Mouse (Mus musculus) olfactory bulb, adult 2 months (tissue): ENCODE measurements at regions not wholly inside any gene's neighbourhood (a gene's known extent, or its start where the extent isn't known, plus 50 kb on each side); places are given as distances from the start of the nearest gene placed in this dataset.

ENCODE experiments used
- H3K27ac ChIP-seq: fragments of 200-500 bp; 2 replicates; pipeline ENCODE4 v1.5.1; 2012; ENCODE audit warnings: low read depth, low read length; ENCODE audit not compliant: insufficient read depth
- H3K4me1 ChIP-seq: fragments of 200-500 bp; 2 replicates; pipeline ENCODE4 v1.6.1; 2012; ENCODE audit warnings: low read length; ENCODE audit not compliant: control insufficient read depth, insufficient read depth
- H3K4me3 ChIP-seq: fragments of 200-500 bp; 2 replicates; pipeline ENCODE4 v1.5.1; 2012; ENCODE audit warnings: mild to moderate bottlenecking, low read depth, low read length, moderate library complexity; ENCODE audit not compliant: insufficient read depth
- CTCF ChIP-seq: fragments of 200-500 bp; IDR thresholded peaks from 2 replicates; pipeline ENCODE4 v1.5.1; 2012; ENCODE audit warnings: low read depth, mild to moderate bottlenecking, low read length, moderate library complexity; ENCODE audit not compliant: insufficient read depth
- POLR2A ChIP-seq: fragments of 200-500 bp; IDR thresholded peaks from 2 replicates; pipeline ENCODE4 v1.6.1; 2012; ENCODE audit warnings: mild to moderate bottlenecking, low read depth, low read length, moderate library complexity; ENCODE audit not compliant: insufficient read depth
- whole genome bisulfite sequencing: fragments of 180-500 bp; shearing (Covaris S2); methylation state at CpG from one replicate; pipeline ENCODE4 v1.1.7; 2018; 5-methylcytosine and 5-hydroxymethylcytosine counted together

- no peak for TF ChIP-seq CTCF
- TF ChIP-seq POLR2A, result no peak
- Histone ChIP-seq H3K27ac (no peak overlapping the region), H3K4me3 (no peak overlapping the region), H3K4me1 (no peaks in the 10 kb centered on the region)
Measured at GRCm38 (mm10) chr12:92619120-92619519, 770.2 kb upstream of the Sel1l start.

GRCm38 (mm10) chr12:92618519-92618918, 769.6 kb upstream of the Sel1l start:
- no peaks in the 10 kb centered on the region for H3K4me1 ChIP-seq
- 25% methylated on average over 2 of the region's 2 CpGs for WGBS
- TF ChIP-seq CTCF (no peak), POLR2A (no peak)
- H3K27ac ChIP-seq, result no peak overlapping the region
- H3K4me3 ChIP-seq, result no peak overlapping the region

DNA sequence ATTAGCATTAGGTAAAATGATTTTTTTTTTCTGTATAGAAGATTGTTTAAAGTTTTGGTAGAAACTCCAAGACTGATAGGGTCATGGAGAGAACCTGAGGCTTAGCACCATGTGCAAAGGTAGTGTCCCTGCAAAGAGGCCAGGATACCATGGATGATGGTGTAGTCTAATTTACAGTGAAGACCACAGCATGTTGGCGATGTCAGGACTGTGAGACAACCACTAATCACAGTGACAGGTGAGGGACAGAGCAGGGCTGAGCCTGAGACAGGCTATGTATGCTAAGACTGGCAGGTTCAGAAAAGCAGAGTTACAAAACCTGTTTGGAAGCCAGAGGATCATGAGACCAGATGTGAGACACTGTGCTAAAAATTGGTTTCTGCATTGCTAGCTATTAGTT, 752.7 kb upstream of the Sel1l start:
- TF ChIP-seq POLR2A (no peak), CTCF (no peak)
- 89% methylated on average over 1 of the region's 1 CpGs for WGBS
- no peak overlapping the region for H3K4me3 ChIP-seq
- no peaks in the 10 kb centered on the region for H3K4me1 ChIP-seq
- no peak overlapping the region for H3K27ac ChIP-seq

GRCm38 (mm10) chr12:92589725-92590124, 740.8 kb upstream of the Sel1l start:
- Histone ChIP-seq H3K4me1 (no peaks in the 10 kb centered on the region), H3K27ac (no peak overlapping the region), H3K4me3 (no peak overlapping the region)
- WGBS, result 50% methylated on average over 2 of the region's 2 CpGs
- TF ChIP-seq CTCF (no peak), POLR2A (no peak)

DNA sequence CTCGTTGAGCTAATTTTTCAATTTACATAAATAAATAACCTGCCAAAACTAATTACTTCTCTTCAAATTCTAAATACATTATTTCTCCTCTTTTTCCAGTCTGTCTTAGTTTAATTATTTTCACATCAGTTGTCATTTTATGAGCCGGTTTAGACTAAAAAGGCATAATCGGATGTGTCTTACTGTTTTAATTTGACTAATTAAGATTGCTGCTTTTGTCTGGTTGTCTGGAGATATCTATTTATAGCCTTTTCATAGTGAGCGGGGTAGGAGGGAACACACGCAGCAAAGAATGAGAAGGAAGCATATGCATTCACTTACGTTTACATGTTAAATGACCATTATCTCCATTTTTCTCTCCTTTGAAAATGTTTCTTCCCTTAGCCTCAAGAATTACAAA, 740.3 kb upstream of the Sel1l start:
- Histone ChIP-seq H3K4me1 (no peaks in the 10 kb centered on the region), H3K4me3 (no peak overlapping the region), H3K27ac (no peak overlapping the region)
- TF ChIP-seq CTCF, result no peak
- TF ChIP-seq POLR2A, result no peak
- 25% methylated on average over 6 of the region's 6 CpGs for WGBS

DNA sequence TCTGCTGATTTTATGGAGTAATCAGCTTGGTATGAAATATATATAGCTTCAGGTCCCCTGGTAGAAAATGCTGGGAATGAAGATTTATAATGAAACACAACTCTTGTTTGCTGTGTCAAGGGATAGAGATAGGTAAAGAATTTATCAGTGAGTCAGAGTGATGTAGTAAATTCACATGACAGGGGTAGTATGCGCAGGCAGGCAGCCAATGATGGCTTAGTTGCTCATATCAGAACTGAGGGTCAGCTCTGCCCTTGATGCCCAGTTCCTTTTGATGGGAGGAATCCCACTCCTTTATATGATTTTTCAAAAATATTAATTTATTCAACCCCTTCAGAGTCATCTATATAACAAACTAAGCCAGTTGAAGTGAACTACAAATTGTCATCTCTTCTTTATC, 729.6 kb upstream of the Sel1l start:
- H3K4me3 ChIP-seq, result no peak overlapping the region
- H3K4me1 ChIP-seq, result no peaks in the 10 kb centered on the region
- TF ChIP-seq POLR2A (no peak), CTCF (no peak)
- 96% methylated on average over 1 of the region's 1 CpGs for WGBS
- H3K27ac ChIP-seq, result no peak overlapping the region
